Mouse (Mus musculus): Measurements from ENCODE around the gene Apbb2. TPM values are rescaled to one million over a fixed set of nuclear protein-coding genes. Genes with fewer than 3 reads are reported as not detected.

Gene Apbb2
- polyA plus RNA-seq, 2 experiments: 15.8 to 45.8 TPM

DNA sequence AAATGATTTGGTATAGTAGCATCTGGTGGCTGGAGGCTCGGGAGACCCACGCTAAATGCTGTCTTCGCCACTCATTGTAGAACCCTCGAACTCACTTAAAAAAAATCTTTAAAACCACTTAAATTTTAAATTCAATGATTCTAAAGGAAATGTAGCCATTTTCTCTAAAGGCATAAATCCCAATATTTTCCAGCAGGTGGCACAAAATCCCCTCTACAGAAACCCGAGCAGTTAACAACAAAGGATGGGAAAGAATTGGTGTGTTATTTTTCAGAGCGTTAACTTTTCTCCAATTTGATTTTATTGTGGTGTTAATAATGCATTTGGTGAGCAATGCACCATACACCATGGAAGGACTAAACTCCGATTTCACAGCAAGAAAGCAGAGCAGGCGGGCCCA lies 231.1 kb downstream of the Apbb2 start:
- Histone ChIP-seq H3K9me3 (ENCODE audit: control insufficient read depth, low read length) (no peaks in the 10 kb centered on the region), H3K27ac (replicated peaks; ENCODE audit: low read depth, low read length) (no peak overlapping the region), H3K4me2 (replicated peaks; ENCODE audit: low read depth, low read length, severe bottlenecking) (no peak overlapping the region), H3K9ac (ENCODE audit: low read depth, low read length, severe bottlenecking) (no peak overlapping the region), H3K4me3 (replicated peaks; ENCODE audit: low read length) (no peak overlapping the region), H3K27me3 (ENCODE audit: control insufficient read depth, insufficient read depth, low read length) (no peaks in the 10 kb centered on the region), H3K4me1 (ENCODE audit: control insufficient read depth, insufficient read depth, low read length) (peaks cover 2% of the 10 kb centered on the region), H3K36me3 (ENCODE audit: control insufficient read depth, insufficient read depth, low read length) (0 out of 2 replicates have a peak, but pooled peaks cover 10% of the 10 kb centered on the region)
- no peak for TF ChIP-seq POLR2A (IDR thresholded peaks at IDR 0.05; ENCODE audit: borderline replicate concordance, extremely low read depth, insufficient read depth, insufficient read length)
- 51% methylated on average over 8 of the region's 8 CpGs for WGBS
- DNase-seq (ENCODE audit: low spot score) (peak; percentile 62), ATAC-seq (ENCODE audit: low FRiP score, low read depth) (no peak)

DNA sequence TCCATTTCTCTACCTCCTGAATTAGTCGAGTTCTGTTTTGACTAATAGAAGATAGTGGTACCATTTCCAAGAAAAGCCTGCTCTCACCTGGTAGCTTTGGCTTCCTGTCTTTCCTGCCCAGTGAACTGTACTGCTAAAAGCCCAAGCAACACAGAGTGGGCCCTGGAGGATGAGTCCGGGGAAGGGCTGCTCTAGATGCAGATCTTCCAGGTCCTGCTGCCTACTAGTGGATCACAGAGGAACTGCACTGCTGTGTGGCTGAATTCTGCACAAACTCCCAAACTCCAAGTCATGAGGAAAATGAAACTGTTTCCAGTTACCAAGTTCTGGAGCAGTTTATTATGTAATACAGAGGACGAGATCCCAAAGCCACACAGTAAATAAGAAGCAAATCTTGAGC lies 232.9 kb downstream of the Apbb2 start:
- H3K27me3 ChIP-seq (ENCODE audit: control insufficient read depth, insufficient read depth, low read length): no peaks in the 10 kb centered on the region
- 0 out of 2 replicates have a peak, but pooled peaks cover 5% of the 10 kb centered on the region for H3K36me3 ChIP-seq (ENCODE audit: control insufficient read depth, insufficient read depth, low read length)
- no peak overlapping the region for H3K27ac ChIP-seq (replicated peaks; ENCODE audit: low read depth, low read length)
- TF ChIP-seq POLR2A (IDR thresholded peaks at IDR 0.05; ENCODE audit: borderline replicate concordance, extremely low read depth, insufficient read depth, insufficient read length): no peak
- no peak overlapping the region for H3K4me2 ChIP-seq (replicated peaks; ENCODE audit: low read depth, low read length, severe bottlenecking)
- H3K9me3 ChIP-seq (ENCODE audit: control insufficient read depth, low read length): no peaks in the 10 kb centered on the region
- H3K4me3 ChIP-seq (replicated peaks; ENCODE audit: low read length): no peak overlapping the region
- H3K4me1 ChIP-seq (ENCODE audit: control insufficient read depth, insufficient read depth, low read length): no peaks in the 10 kb centered on the region
- H3K9ac ChIP-seq (ENCODE audit: low read depth, low read length, severe bottlenecking): no peak overlapping the region
- DNase-seq (ENCODE audit: low spot score) (no peak), ATAC-seq (ENCODE audit: low FRiP score, low read depth) (no peak)
- WGBS: 41% methylated on average over 3 of the region's 3 CpGs

DNA sequence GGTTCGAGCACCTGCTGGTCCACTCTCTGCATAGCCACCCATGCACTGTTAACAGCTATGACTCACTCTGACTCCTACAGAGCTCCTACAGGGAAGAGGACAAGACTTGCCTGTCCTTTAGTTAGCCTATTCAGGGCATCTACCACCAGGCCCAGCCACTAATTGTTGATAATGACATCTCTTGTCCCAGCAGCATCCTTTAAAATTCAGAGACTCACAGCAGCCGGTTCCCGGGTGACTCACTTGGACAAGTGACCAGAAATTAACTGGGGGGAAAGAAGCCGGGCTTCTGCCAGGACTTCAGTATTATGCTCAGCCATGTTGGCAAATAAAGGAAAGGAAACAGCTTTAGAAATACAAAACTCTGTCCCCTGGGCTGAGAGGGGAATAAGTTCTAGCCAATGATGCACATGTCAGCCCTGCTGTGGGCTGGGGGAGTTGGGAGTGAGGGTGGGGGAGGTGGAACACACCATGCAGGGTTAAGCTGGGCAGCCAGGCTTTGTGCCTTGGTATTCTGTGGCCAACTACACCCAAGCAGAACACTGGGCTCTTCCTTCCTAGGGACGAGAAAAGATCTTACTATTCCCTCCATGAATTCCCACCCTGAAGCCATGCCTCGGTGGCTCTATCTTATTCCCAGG lies 233.7 kb downstream of the Apbb2 start:
- Histone ChIP-seq H3K4me1 (ENCODE audit: control insufficient read depth, insufficient read depth, low read length) (no peaks in the 10 kb centered on the region), H3K27ac (replicated peaks; ENCODE audit: low read depth, low read length) (no peak overlapping the region), H3K9ac (ENCODE audit: low read depth, low read length, severe bottlenecking) (no peak overlapping the region), H3K4me2 (replicated peaks; ENCODE audit: low read depth, low read length, severe bottlenecking) (no peak overlapping the region), H3K9me3 (ENCODE audit: control insufficient read depth, low read length) (no peaks in the 10 kb centered on the region), H3K4me3 (replicated peaks; ENCODE audit: low read length) (no peak overlapping the region), H3K27me3 (ENCODE audit: control insufficient read depth, insufficient read depth, low read length) (no peaks in the 10 kb centered on the region), H3K36me3 (ENCODE audit: control insufficient read depth, insufficient read depth, low read length) (0 out of 2 replicates have a peak, but pooled peaks cover 5% of the 10 kb centered on the region)
- DNase-seq (ENCODE audit: low spot score) (no peak), ATAC-seq (ENCODE audit: low FRiP score, low read depth) (no peak)
- WGBS: 85% methylated on average over 6 of the region's 6 CpGs
- no peak for TF ChIP-seq POLR2A (IDR thresholded peaks at IDR 0.05; ENCODE audit: borderline replicate concordance, extremely low read depth, insufficient read depth, insufficient read length)

DNA sequence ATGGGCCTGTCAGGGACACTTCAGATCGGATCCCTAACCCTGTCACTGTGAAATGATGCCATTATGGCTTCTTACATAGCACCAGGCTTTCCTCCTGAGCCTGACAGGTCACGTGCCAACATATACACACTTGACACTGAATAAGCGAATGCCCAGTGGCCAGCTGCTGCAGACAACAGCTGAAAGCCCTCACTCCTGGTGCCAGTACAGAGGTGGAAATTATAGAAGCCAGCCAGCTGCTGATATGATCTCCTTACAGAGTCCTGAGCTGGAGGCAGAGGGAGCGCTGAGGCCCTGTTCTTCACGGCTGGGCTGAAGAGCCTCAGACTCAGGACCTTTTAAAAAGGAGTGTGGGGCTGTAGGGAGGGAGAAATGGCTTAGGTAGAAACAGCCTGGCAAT lies 234.5 kb downstream of the Apbb2 start:
- Histone ChIP-seq H3K9me3 (ENCODE audit: control insufficient read depth, low read length) (no peaks in the 10 kb centered on the region), H3K36me3 (ENCODE audit: control insufficient read depth, insufficient read depth, low read length) (0 out of 2 replicates have a peak, but pooled peaks cover 5% of the 10 kb centered on the region), H3K27ac (replicated peaks; ENCODE audit: low read depth, low read length) (no peak overlapping the region), H3K9ac (ENCODE audit: low read depth, low read length, severe bottlenecking) (no peak overlapping the region), H3K4me1 (ENCODE audit: control insufficient read depth, insufficient read depth, low read length) (peaks cover 4% of the 10 kb centered on the region; the same call in 1 of the 2 replicates), H3K27me3 (ENCODE audit: control insufficient read depth, insufficient read depth, low read length) (no peaks in the 10 kb centered on the region), H3K4me2 (replicated peaks; ENCODE audit: low read depth, low read length, severe bottlenecking) (no peak overlapping the region), H3K4me3 (replicated peaks; ENCODE audit: low read length) (no peak overlapping the region)
- 74% methylated on average over 5 of the region's 5 CpGs for WGBS
- TF ChIP-seq POLR2A (IDR thresholded peaks at IDR 0.05; ENCODE audit: borderline replicate concordance, extremely low read depth, insufficient read depth, insufficient read length): no peak
- ATAC-seq (ENCODE audit: low FRiP score, low read depth) (peak; percentile 79), DNase-seq (ENCODE audit: low spot score) (peak; percentile 72)

DNA sequence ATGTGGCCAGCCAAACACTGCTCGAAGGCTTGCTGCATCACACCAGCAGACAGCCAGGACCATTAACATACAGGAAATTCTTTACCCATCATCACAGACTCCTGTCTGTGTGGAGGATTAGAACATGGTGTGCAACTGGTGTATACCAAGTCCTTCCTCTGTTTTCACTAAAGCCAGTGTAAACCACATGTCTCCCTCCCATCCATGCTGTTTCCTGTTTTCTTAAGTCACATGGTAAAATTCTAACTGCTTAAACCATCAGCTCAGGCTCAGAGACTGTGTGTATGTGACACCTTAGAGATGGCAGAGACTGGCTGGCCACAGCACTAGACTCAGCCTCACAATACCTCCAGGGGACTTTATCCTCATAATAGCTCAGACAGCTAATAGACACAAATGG lies 236.5 kb downstream of the Apbb2 start:
- Histone ChIP-seq H3K36me3 (ENCODE audit: control insufficient read depth, insufficient read depth, low read length) (0 out of 2 replicates have a peak, but pooled peaks cover 5% of the 10 kb centered on the region), H3K9ac (ENCODE audit: low read depth, low read length, severe bottlenecking) (no peak overlapping the region), H3K4me3 (replicated peaks; ENCODE audit: low read length) (no peak overlapping the region), H3K9me3 (ENCODE audit: control insufficient read depth, low read length) (no peaks in the 10 kb centered on the region), H3K27me3 (ENCODE audit: control insufficient read depth, insufficient read depth, low read length) (no peaks in the 10 kb centered on the region), H3K27ac (replicated peaks; ENCODE audit: low read depth, low read length) (no peak overlapping the region), H3K4me2 (replicated peaks; ENCODE audit: low read depth, low read length, severe bottlenecking) (no peak overlapping the region), H3K4me1 (ENCODE audit: control insufficient read depth, insufficient read depth, low read length) (peaks cover 5% of the 10 kb centered on the region; the same call in 1 of the 2 replicates)
- TF ChIP-seq POLR2A (IDR thresholded peaks at IDR 0.05; ENCODE audit: borderline replicate concordance, extremely low read depth, insufficient read depth, insufficient read length): no peak
- ATAC-seq (ENCODE audit: low FRiP score, low read depth): no peak
- DNase-seq (ENCODE audit: low spot score): no peak
- 55% methylated on average over 1 of the region's 1 CpGs for WGBS
